Mouse (Mus musculus) spleen, embryonic (tissue): Measurements from ENCODE around the gene Olfr110.
"Not testable (repeated sequence)": the region's sequence is repeated elsewhere in the genome, so short reads cannot be mapped to it uniquely, and the experiment has no call there.

Source experiments
- CTCF ChIA-PET: fragments of 350-600 bp; sonication (Branson Sonifier 250); formaldehyde crosslinking; loops from one replicate; lab custom pipeline; 2022; lab: Charles Lee

Gene Olfr110

GRCm38 (mm10) chr17:37491930-37492518 is at the start of gene Olfr110:
Olfr110 (plus strand) TSS chr17:37492468.
- CTCF ChIA-PET, result no interaction called here

GRCm38 (mm10) chr17:37445180-37445579 is 47.1 kb upstream of the Olfr110 start, which contains the start of gene Olfr108:
Olfr108 (plus strand) TSS chr17:37445480.
- CTCF ChIA-PET, result no interaction called here

- CTCF ChIA-PET, result no interaction called here
These were observed 33.7 kb upstream of the Olfr110 start, which contains the start of gene Olfr109 for GRCm38 (mm10) chr17:37458616-37459015. Olfr109 (plus strand) TSS chr17:37458916.

- CTCF ChIA-PET, result no interaction called here
These were observed 8.8 kb upstream of the Olfr110 start, which contains the start of gene H2-M2 for GRCm38 (mm10) chr17:37483452-37483851. H2-M2 (minus strand) TSS chr17:37483552.

GRCm38 (mm10) chr17:37507730-37508129 is 15.5 kb downstream of the Olfr110 start, which contains the start of gene Olfr111:
Olfr111 (plus strand) TSS chr17:37508030.
- CTCF ChIA-PET, result no interaction called here

- CTCF ChIA-PET, result not testable (repeated sequence)
These were observed 32.3 kb downstream of the Olfr110 start for GRCm38 (mm10) chr17:37524612-37525011.

- CTCF ChIA-PET, result not testable (repeated sequence)
These were observed 33.2 kb downstream of the Olfr110 start for GRCm38 (mm10) chr17:37525427-37525826.

- CTCF ChIA-PET, result no interaction called here
These were observed 42.9 kb downstream of the Olfr110 start for GRCm38 (mm10) chr17:37535173-37535572.

- CTCF ChIA-PET, result not testable (repeated sequence)
These were observed 46.1 kb downstream of the Olfr110 start for GRCm38 (mm10) chr17:37538416-37538815.

GRCm38 (mm10) chr17:37541454-37542119 is 49.3 kb downstream of the Olfr110 start:
- CTCF ChIA-PET, result no interaction called here

- CTCF ChIA-PET, result no interaction called here
These were observed 51.6 kb downstream of the Olfr110 start for GRCm38 (mm10) chr17:37543800-37544435.
